Mouse (Mus musculus): ENCODE data around the gene Dagla.

Gene Dagla

GRCm38 (mm10) chr19:10203848-10204615 is 100.6 kb downstream of the Dagla start, which contains the start of the genes Tmem258 and Fen1:
Gene Tmem258 (plus strand): TSS chr19:10204014.
Gene Fen1 (minus strand): TSS chr19:10204169.
- under 1% methylated on average over 40 of the region's 40 CpGs for WGBS

DNA sequence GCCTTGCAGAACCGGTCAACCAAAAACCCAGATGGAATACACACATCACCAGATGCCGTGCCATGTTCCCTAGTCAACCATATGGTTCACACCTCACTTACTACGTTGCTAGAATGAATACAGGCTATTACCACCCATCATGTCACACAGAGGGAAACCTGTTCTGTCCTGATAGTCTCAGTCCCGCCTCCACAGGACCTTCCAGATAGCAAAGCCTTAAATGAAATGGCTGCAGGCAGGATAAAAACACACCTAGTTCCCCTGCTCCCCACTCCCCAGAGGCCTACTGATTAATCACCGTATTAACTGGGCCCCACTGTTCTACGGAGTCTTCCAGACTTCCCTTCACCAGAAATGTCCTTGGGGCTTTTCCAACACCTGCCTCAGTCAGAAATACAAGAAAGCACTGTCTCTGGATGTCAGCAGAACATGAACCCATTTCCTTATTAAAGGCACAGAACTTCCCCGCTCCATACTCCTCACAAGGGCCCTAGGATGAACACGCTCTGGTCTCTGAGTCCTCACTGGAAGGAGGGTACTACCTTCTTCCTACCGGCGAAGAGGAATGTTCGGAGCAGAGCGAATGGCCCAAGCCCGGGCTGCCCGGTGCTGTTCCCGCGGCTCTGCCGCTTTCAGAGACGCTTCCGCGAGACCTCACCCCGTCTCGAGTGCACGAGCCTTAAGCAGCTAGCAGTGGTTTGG is 101.4 kb downstream of the Dagla start:
- WGBS: 1% methylated on average over 23 of the region's 23 CpGs

- WGBS: 23% methylated on average over 3 of the region's 3 CpGs
Observed at GRCm38 (mm10) chr19:10198723-10199122, 106.0 kb downstream of the Dagla start.

DNA sequence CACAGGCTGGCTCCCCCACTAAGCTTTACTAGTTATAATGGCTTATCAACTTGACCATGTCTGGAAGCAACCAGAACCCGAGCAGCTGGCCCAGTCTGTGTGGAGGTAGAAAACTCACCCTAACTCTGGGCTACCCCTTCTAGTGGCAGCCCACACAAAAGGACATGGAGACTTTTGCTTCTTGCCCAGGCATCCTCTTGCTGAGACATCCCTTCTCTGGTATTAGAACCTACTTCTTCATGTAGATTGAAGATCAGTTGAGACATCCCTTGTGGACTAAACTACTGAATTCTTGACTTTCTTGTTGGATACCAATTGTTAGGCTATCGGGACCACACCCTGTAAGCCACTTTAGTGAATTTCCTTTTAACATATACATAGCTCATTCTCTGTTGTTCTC is 106.4 kb downstream of the Dagla start:
- 76% methylated on average over 2 of the region's 2 CpGs for WGBS

GRCm38 (mm10) chr19:10197130-10197529 is 107.5 kb downstream of the Dagla start:
- 80% methylated on average over 4 of the region's 4 CpGs for WGBS

Data from cerebral cortex, adult 2 months (tissue).